Mouse (Mus musculus) embryo, embryonic 9.5 days (tissue): Measurements from ENCODE around the gene Chrm1.

ENCODE experiments used
- DNase-seq: peaks from one replicate; pipeline ENCODE4 v3.0.0-alpha.2; 2017; ENCODE audit errors: extremely low spot score

Gene Chrm1

GRCm38 (mm10) chr19:8663360-8663839, at the start of gene Chrm1:
Gene Chrm1 (plus strand): TSS chr19:8663789.
- no peak for DNase-seq

DNA sequence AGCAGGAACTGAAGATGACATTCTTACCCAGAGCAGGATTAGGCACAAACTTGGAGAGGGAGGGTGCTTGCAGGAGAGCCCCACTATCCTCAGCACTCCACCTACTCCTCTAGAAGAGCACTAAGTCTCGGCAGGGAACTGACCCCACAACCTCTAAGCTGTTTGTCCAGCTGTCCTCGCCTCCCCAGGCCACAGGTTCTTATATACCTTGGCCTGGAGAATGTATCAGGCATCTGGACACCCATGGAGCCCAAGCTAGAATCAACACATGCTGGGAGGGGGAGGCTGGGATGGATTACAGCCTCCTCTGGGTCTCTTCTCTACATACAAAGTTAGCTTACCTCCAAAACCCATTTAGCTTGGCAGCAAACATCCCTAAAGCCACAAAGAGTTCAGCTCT, 49.2 kb upstream of the Chrm1 start:
- no peak for DNase-seq

- DNase-seq: no peak
Observed at GRCm38 (mm10) chr19:8616314-8616713, 47.3 kb upstream of the Chrm1 start.

DNA sequence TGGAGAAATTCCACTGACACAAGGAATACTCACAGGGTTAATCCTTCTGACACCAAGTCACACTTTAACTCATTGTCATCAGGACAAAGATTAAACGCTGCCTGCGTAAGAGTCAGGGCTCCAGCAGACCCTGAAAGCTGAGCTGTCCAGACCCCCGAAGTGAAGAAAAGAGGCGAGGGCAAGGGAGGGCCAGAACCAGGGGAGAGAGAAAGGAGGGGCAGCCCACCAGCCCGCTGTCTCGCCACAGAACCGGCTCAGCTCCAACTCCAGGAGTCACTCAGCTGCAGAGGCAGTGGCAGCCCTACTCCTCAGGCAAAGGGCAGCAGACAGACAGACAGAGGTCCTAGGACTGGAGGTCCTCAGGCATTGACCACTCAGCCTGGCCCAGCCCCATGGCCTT, 45.7 kb upstream of the Chrm1 start, which contains the start of gene Slc22a6:
Gene Slc22a6, plus strand, starts transcription at position 136 of the 400 bp plus-strand sequence.
- DNase-seq: peak; percentile 36

DNA sequence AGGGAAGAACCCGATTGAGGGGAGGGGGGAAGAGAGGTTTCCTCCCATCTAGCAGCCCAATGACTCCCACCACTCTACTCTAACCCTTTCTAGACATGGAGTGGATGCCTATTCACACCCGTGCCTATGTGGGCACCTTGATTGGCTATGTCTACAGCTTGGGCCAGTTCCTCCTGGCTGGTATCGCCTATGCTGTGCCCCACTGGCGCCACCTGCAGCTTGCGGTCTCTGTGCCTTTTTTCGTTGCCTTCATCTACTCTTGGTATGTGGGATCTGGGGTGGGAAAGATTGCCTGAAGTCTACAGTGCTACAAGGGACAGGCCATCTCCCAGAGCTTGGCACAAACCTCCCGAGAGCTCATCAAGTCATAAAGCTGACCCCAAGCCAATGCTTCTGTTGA, 42.5 kb upstream of the Chrm1 start:
- no peak for DNase-seq

- peak; percentile 4 for DNase-seq
Observed at GRCm38 (mm10) chr19:8630249-8630648, 33.3 kb upstream of the Chrm1 start.

DNA sequence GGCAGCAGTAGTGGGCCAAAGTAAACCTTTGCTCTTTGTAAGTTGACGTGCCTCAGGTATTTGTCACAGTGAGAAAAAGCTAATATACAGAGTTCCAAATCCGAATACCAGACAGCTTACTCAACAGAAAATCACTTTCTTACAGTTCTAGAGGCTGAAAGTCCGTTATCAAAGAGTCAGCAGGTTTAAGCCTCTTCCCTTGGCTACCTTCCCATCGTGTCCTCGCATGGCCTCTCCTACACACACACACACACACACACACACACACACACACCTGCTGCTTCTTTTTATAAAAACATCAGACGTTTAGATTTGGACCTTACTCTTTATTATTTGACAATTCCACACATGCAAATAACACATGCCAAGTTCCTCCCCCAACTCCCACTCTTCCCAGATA, 32.8 kb upstream of the Chrm1 start:
- DNase-seq: no peak

DNA sequence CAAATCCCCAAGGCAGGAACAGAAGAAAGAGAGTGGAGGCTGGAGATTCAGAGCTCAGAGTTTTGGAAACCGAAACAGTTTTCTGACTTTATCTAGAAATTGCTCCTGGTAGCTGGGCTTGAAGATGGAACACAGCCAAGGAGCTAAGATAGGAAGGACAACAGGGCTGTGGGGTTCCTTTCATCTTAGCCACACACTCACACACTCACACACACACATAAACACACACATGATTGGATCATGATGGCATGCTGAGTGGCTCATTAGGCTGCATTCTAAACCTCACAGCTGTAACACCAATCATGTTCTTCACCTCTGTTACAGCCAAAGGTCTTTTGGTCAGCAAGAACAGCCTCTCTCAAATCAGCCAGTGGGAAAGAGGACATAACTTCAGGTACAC, 31.6 kb upstream of the Chrm1 start:
- DNase-seq: no peak

DNA sequence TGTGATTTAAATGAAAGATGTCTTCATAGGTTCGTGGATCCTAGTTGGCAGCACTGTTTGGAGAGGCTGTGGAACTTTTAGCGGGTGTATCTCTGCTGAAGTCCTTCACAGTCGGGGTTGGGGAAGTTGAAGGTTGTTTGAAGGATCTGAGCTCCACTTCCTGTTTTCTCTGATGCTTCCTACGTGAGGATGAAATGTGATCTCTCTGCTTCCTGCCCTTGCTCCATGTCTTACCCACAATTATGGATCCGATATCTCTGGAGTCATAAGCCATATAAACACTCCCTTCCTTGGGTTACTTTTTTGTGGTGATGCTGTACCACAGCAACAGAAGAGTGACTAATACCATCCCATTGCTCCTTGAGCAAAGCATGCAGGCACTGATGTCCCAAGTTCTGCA, 21.5 kb upstream of the Chrm1 start:
- no peak for DNase-seq

GRCm38 (mm10) chr19:8646393-8646792, 17.2 kb upstream of the Chrm1 start:
- no peak for DNase-seq

- DNase-seq: no peak
Observed at GRCm38 (mm10) chr19:8655833-8656232, 7.8 kb upstream of the Chrm1 start.

- no peak for DNase-seq
Observed at GRCm38 (mm10) chr19:8656341-8656740, 7.2 kb upstream of the Chrm1 start.

DNA sequence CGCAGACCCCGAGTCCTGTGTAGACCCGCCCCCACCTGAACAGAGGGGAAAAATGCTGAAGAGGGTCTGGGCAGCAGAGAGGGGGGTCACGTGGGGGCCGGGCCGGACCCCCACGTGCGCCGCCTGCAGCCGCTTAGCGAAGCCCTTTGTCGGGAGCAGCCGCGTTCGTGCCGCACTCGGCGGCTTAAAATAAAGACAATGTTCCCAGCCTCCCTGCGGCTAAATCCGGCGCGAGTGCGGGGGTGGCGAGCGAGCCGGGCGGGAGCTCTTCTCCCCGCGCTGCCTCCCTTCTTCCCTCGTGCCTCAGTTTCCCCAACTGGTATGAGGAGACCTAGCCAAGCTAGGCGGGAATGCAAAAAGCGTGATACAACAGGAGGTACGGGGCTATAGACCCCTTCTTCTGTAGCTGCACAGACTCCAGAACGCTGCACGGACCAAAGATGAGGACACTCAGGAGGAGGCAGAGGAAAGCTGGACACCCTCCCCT, 1.7 kb upstream of the Chrm1 start:
- DNase-seq: peak; percentile 55

- peak; percentile 79 for DNase-seq
Observed at GRCm38 (mm10) chr19:8662337-8662736, 1.3 kb upstream of the Chrm1 start.

DNA sequence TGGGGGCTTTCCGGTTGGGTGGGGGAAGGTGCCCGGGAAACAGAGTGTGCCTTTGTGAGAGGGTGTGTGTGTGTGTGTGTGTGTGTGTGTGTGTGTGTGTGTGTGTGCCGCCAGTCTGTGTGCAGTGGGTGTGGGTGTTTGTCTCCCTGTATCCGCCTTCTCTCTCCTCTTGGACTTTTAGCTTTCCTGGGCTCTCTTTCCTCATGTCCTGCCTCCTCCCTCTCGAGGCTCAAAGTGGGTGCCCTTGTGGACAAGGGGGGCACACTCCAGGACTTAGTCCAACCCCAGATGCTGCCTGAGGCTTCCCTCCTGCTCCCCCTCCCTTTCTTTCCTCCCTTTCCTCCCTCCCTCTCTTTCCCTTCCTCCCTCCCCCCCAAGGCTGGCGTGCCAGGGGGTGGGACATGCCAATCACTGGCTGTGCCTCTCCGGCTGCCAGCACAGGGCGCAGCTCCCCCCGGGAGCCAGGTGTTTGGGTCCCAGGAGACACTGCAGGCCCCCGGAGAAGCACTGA, 377 bp downstream of the Chrm1 start:
- DNase-seq: no peak

DNA sequence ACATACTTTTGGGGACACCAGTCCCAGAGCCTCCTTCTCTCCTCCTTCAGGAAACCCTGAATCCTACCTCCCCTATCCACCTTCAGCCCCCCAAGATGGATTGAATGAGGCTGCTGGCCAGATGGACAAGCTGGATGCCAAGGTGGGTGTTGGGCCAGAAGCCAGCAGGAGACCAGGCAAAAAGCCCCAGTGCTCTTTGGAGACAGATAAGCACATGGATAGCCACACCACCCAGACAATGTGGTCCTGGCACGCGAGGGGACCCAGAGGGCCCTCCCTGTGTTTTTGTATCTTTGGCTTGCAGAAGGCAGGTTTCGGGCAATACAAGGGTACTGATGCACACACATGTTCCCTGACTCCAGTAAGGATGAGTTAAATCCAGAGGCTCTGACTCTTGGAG, 1.3 kb downstream of the Chrm1 start:
- no peak for DNase-seq

DNA sequence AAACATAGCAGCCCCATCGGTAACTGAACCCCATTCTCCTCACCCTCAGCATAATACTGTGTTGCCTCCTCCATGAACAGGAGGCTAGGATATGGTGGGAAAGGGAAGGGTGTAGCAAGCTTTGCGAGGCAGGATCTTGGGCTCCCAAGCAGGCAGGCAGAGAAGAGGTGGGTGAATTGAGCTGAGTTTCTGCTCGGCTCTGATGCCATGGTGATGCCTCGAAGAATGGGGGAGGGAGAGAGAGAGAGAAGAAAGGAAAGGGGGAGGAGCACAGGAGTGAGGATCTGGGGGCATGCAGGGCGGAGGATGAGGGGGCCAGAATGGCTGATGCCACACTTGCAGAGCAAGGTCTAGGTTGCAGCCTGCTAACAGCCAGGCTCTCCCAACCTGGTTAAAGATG, 2.2 kb downstream of the Chrm1 start:
- no peak for DNase-seq

DNA sequence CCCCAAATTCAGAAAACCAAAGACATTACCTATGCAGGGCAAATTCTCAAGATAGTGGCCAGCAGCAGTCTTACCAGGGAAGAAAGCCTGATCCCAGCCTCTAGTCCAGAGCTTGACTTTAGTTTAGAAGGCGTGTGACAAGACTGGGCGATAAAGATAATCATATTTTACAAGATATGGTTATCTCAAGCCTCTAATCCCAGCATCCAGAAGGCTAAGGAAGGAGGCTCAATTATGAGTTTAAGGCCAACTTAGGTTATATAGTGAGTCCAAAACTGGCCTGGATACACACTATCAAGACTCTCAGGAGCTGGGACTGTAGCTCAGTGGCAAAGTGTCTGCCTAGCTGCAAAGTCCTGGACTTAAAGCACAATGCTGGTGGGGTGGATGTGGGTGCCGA, 9.3 kb downstream of the Chrm1 start:
- no peak for DNase-seq

- no peak for DNase-seq
Observed at GRCm38 (mm10) chr19:8673336-8674063, 9.9 kb downstream of the Chrm1 start.

DNA sequence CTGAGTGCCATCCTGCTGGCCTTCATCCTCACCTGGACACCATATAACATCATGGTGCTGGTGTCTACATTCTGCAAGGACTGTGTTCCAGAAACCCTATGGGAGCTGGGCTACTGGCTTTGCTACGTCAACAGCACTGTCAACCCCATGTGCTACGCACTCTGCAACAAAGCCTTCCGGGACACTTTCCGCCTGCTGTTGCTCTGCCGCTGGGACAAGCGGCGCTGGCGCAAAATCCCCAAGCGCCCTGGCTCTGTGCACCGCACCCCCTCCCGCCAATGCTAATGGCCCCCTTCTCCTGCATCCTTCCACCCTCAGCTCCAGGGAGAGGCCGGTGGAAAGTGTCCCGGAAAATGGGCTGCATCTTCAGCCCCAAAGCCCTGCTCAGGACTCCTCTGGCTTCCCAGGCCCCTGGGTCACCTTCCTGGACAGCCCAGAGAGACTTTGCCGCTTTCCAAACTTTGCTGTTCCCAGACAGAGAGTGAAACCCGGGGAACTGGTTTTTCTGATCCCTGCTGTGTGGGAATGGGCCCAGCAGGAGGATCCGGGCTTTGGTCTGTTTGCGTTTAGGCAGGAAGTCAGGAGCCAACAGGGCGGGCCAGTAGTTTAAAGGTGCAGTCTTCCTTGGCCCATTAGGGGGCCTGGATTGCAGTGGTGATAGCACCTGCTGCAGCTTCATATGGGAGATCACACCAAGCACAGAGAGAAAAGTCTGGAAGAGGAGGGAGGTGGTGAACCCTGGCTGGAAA, 15.6 kb downstream of the Chrm1 start:
- DNase-seq: peak; percentile 21

DNA sequence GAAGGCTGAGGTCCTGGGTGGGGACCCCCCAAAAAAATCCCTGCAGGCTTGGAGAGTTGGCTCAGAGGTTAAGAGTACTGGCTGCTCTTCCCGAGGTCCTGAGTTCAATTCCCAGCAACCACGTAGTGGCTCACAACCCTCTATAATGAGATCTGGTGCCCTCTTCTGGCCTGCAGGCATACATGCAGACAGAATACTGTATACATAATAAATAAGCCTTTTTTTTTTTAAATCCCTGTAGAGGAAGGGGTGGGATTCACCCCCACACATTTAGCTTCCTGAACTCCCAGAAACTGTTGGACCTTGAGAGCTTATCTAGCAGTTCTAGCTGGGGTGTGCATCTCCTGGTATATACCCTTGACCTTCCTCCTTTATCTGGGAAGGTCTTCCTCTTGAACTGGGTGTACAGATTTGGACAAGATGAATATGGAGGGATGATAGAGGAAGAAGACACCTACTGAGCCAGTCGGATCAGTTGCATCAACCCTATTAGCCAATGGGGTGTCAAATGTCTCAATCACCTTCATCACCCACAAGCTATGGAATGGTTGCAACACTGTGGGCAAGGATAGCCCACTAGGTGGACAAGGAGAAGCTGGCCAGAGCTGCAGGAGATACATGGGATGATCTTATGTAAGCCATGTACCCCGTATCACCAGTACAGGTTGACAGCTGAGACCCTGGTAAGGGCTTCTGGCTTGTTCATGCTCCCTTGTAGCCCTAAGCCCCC, 18.2 kb downstream of the Chrm1 start:
- DNase-seq: no peak

DNA sequence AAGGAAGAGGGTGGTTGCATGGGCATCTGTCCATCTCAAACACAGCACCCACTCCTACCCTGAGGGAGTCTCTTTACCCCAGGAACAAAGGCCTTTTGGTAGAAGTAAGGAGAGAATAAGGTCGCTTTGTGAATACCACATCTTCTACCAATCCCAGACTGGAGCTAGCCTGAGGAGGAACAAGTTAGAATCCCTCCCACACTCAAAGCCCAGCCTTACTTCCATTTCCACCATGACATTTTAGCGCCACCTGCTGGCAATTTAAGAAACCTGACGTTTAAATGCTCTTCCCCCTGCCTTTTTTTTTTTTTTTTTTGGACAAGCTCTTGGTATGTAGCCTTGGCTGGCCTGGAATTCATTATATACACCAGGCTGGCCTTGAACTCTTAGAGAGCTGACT, 19.4 kb downstream of the Chrm1 start:
- peak; percentile 73 for DNase-seq
